Mouse (Mus musculus) natural killer cell, adult 2 months (primary cell): ENCODE data around the gene Alox5ap.

Experiments
- DNase-seq, 2 experiments: peaks; one replicate each; pipeline ENCODE4 v3.0.0; 2022; ENCODE audit warnings: low spot score in 2 of 2

The Alox5ap gene

GRCm38 (mm10) chr5:149259093-149259492 lies 5.5 kb upstream of the Alox5ap start:
- no peak for DNase-seq

- no peak for DNase-seq
These were observed 3.1 kb upstream of the Alox5ap start for GRCm38 (mm10) chr5:149261449-149261848.

- peak; percentile 32 to 49 for DNase-seq
These were observed 2.7 kb upstream of the Alox5ap start for GRCm38 (mm10) chr5:149261866-149262265.

- no peak for DNase-seq
These were observed 312 bp downstream of the Alox5ap start for GRCm38 (mm10) chr5:149264878-149265279.

GRCm38 (mm10) chr5:149266761-149267221 lies 2.2 kb downstream of the Alox5ap start:
- peak in 1 of 2 experiments; percentile 26 for DNase-seq

- peak in 1 of 2 experiments; percentile 22 for DNase-seq
These were observed 2.9 kb downstream of the Alox5ap start for GRCm38 (mm10) chr5:149267493-149267892.

- no peak for DNase-seq
These were observed 6.7 kb downstream of the Alox5ap start for GRCm38 (mm10) chr5:149271291-149271690.

- DNase-seq: peak; percentile 21 to 57
These were observed 8.0 kb downstream of the Alox5ap start for GRCm38 (mm10) chr5:149272535-149272934.

- peak; percentile 27 to 29 for DNase-seq
These were observed 10.0 kb downstream of the Alox5ap start for GRCm38 (mm10) chr5:149274390-149275104.

- peak in 1 of 2 experiments; percentile 14 for DNase-seq
These were observed 10.5 kb downstream of the Alox5ap start for GRCm38 (mm10) chr5:149275105-149275494.

GRCm38 (mm10) chr5:149277529-149277928 lies 13.0 kb downstream of the Alox5ap start:
- no peak for DNase-seq

GRCm38 (mm10) chr5:149279273-149279844 lies 14.8 kb downstream of the Alox5ap start:
- no peak for DNase-seq

GRCm38 (mm10) chr5:149283009-149283408 lies 18.4 kb downstream of the Alox5ap start:
- DNase-seq: peak; percentile 34 to 56

GRCm38 (mm10) chr5:149283821-149284220 lies 19.3 kb downstream of the Alox5ap start:
- DNase-seq: no peak

GRCm38 (mm10) chr5:149286021-149286420 lies 21.5 kb downstream of the Alox5ap start:
- no peak for DNase-seq

- DNase-seq: no peak
These were observed 22.8 kb downstream of the Alox5ap start for GRCm38 (mm10) chr5:149287148-149288038.

- no peak for DNase-seq
These were observed 26.7 kb downstream of the Alox5ap start for GRCm38 (mm10) chr5:149291266-149291665.

- no peak for DNase-seq
These were observed 28.5 kb downstream of the Alox5ap start for GRCm38 (mm10) chr5:149293071-149293470.

- DNase-seq: no peak
These were observed 32.2 kb downstream of the Alox5ap start for GRCm38 (mm10) chr5:149296808-149297207.

- no peak for DNase-seq
These were observed 32.9 kb downstream of the Alox5ap start for GRCm38 (mm10) chr5:149297464-149297863.

- no peak for DNase-seq
These were observed 33.7 kb downstream of the Alox5ap start for GRCm38 (mm10) chr5:149298234-149298633.
